Mouse (Mus musculus) ES-Bruce4 (cell line): ENCODE measurements around the gene Tnf. TPM values are rescaled to one million over a fixed set of nuclear protein-coding genes. Genes with fewer than 3 reads are reported as not detected.

Experiments used
- H3K27ac ChIP-seq: 2 replicates; pipeline ENCODE4 v1.5.1; 2012; ENCODE audit warnings: low read length, inconsistent platforms; ENCODE audit not compliant: insufficient read depth
- H3K27me3 ChIP-seq: 2 replicates; pipeline ENCODE4 v1.6.1; 2012; ENCODE audit warnings: mild to moderate bottlenecking, low read length, inconsistent platforms; ENCODE audit not compliant: control insufficient read depth, poor library complexity, insufficient read depth, severe bottlenecking
- H3K36me3 ChIP-seq: 2 replicates; pipeline ENCODE4 v1.6.1; 2012; ENCODE audit warnings: inconsistent platforms, mild to moderate bottlenecking, low read length, moderate library complexity; ENCODE audit not compliant: control insufficient read depth, poor library complexity, insufficient read depth, severe bottlenecking
- H3K4me1 ChIP-seq: one replicate; pipeline ENCODE4 v1.8.1; 2011; ENCODE audit warnings: low read length; ENCODE audit not compliant: control insufficient read depth, insufficient read depth
- H3K4me3 ChIP-seq: 2 replicates; pipeline ENCODE4 v1.5.1; 2011; ENCODE audit warnings: low read depth, mild to moderate bottlenecking, low read length
- H3K9ac ChIP-seq: 2 replicates; pipeline ENCODE4 v1.6.1; 2012; ENCODE audit warnings: low read depth, mild to moderate bottlenecking, inconsistent platforms; ENCODE audit not compliant: poor library complexity, severe bottlenecking
- H3K9me3 ChIP-seq: replicated peaks from 2 replicates; pipeline ENCODE4 v1.6.1; 2012; ENCODE audit warnings: mild to moderate bottlenecking, low read length, inconsistent platforms; ENCODE audit not compliant: control insufficient read depth, poor library complexity, insufficient read depth, severe bottlenecking
- CTCF ChIP-seq: IDR thresholded peaks from one replicate; pipeline ENCODE4 v1.8.1; 2011; ENCODE audit warnings: low read depth, low read length
- EP300 ChIP-seq: IDR thresholded peaks from 2 replicates; pipeline ENCODE4 v1.6.1; 2011; ENCODE audit warnings: low read depth, low read length; ENCODE audit not compliant: insufficient read depth
- POLR2A ChIP-seq: IDR thresholded peaks from one replicate; pipeline ENCODE4 v1.8.1; 2011; ENCODE audit warnings: low read length; ENCODE audit not compliant: insufficient read depth
- polyA plus RNA-seq: library from polyadenylated mRNA; stranded (reverse); fragments of >200 nt; gene quantifications from 2 replicates; pipeline ENCODE4 v1.2.4, GENCODE M21; 2011; ENCODE audit warnings: low read depth; ENCODE audit not compliant: missing spikeins, insufficient read depth, insufficient read length

The Tnf gene
- polyA plus RNA-seq, 1 experiment, result not detected

GRCm38 (mm10) chr17:35247144-35247543 lies 45.3 kb upstream of the Tnf start:
- no peak overlapping the region for H3K9ac ChIP-seq
- TF ChIP-seq POLR2A, result no peak
- TF ChIP-seq EP300, result no peak
- no peak for TF ChIP-seq CTCF
- no peak overlapping the region for H3K4me3 ChIP-seq

DNA sequence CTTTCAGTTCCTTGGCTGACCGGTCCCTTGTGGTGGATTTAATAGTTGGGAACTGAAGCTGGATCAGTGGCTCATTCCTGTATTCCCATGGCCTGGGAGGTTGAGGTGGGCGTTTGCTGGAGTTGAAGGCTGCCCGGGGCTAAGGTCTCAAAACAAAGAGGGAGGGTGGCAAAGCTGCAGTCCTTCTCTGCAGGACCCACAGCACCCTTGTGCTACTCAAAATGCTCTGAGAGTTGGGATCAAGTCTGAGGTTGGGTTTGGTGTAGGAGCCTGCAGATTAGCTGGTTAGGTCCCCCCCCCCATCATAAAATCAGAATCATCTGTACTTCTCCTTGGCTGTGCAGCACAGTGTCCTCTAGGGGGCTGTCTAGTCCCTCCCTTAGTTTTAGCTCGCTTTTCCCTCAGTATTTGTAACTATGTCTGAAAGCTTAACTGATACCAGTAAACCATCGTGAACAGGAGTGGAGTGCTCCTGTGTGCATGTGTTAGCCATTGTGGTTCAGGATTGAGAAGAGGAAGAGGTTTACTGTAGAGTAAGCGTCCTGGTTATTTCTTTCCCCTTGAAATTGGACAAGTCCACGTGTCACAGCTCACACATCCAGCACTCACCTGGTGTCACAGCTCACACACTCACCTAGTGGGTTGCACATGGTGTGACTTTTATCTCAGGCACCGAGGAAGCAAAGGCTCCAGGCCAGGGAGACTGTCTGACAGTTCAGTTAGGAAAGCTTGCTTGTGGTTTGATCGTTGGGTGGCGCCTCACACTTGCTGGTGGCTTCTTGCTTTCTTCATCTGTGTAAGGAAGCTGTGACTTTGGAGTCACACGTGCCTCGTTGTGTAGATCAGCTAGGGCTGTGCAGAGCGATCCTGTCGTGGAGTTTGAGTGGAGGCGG lies 44.2 kb upstream of the Tnf start:
- Histone ChIP-seq H3K27me3 (no peaks in the 10 kb centered on the region), H3K4me3 (no peak overlapping the region), H3K9me3 (no peaks in the 10 kb centered on the region), H3K27ac (no peak overlapping the region), H3K36me3 (peaks cover 79% of the 10 kb centered on the region), H3K9ac (no peak overlapping the region), H3K4me1 (peaks cover 2% of the 10 kb centered on the region)
- no peak for TF ChIP-seq EP300
- no peak for TF ChIP-seq POLR2A
- no peak for TF ChIP-seq CTCF

More at GRCm38 (mm10) chr17:35247144-35247543, 45.3 kb upstream of the Tnf start:
- no peaks in the 10 kb centered on the region for H3K27me3 ChIP-seq
- no peak overlapping the region for H3K27ac ChIP-seq
- peaks cover 2% of the 10 kb centered on the region for H3K4me1 ChIP-seq
- no peaks in the 10 kb centered on the region for H3K9me3 ChIP-seq
- H3K36me3 ChIP-seq, result peaks cover 89% of the 10 kb centered on the region

GRCm38 (mm10) chr17:35244999-35245398 lies 43.2 kb upstream of the Tnf start:
- H3K9me3 ChIP-seq, result no peaks in the 10 kb centered on the region
- no peak overlapping the region for H3K27ac ChIP-seq
- no peaks in the 10 kb centered on the region for H3K27me3 ChIP-seq
- peaks cover 2% of the 10 kb centered on the region for H3K4me1 ChIP-seq
- no peak overlapping the region for H3K4me3 ChIP-seq
- TF ChIP-seq EP300 (no peak), POLR2A (no peak), CTCF (no peak)
- H3K9ac ChIP-seq, result no peak overlapping the region
- H3K36me3 ChIP-seq, result peaks cover 71% of the 10 kb centered on the region

- peaks cover 2% of the 10 kb centered on the region for H3K4me1 ChIP-seq
- TF ChIP-seq EP300 (no peak), CTCF (no peak), POLR2A (no peak)
- H3K36me3 ChIP-seq, result peaks cover 52% of the 10 kb centered on the region
- H3K4me3 ChIP-seq, result peak overlapping the region; percentile 99
- H3K9ac ChIP-seq, result peak overlapping the region; percentile 95
- no peaks in the 10 kb centered on the region for H3K27me3 ChIP-seq
- H3K9me3 ChIP-seq, result no peaks in the 10 kb centered on the region
- 0 out of 2 replicates have a peak overlapping the region, but pooled peaks have one; percentile 9 for H3K27ac ChIP-seq
Observed at GRCm38 (mm10) chr17:35243086-35243485, 41.3 kb upstream of the Tnf start.

DNA sequence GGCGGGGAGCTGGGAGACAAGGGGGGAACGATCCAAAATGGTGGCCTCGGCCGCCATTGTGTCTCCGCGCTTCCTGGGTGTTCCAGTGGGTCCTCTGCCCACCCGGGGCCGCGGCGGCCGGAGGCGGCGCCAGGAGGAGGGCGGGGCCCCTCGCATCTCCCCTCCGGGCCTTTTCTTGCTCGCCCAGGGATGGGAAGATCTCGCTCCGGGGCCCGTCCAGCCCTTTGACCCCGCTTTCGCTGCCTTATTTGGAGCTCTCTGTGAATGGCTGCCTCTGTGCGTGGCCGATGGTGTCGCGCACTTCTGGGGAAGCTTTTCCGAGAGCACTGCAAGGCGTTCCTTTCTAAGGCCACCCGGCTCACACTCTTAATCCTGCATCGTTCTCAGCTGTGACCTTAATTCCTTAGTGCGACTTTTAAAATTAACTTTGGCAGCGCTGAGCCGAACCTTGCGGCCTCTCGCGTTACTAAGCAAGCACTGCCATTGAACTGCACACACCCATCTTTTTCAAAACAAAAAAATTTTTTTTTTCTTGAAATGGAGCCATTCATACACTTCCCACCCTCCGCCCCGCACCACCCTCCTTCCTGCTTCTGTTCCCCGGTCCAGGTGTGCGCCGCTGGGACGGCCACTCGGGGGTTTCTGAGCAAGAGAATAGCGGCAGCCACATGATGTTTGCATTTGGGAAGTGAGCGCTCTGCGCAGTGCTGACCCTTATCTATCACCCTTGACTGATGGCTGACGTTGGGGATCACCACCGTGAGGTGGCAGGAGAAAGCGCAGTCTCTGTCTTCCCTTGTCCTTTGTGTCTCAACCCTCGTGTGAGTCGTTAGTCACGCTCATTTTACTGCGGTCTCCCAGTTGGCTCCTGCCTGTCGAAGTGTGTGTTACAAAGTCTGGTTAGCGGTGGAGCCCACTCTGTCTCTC lies 40.5 kb upstream of the Tnf start:
- peak overlapping the region; percentile 48 for H3K27ac ChIP-seq
- peak overlapping the region; percentile 99 for H3K4me3 ChIP-seq
- no peaks in the 10 kb centered on the region for H3K27me3 ChIP-seq
- peaks cover 44% of the 10 kb centered on the region for H3K36me3 ChIP-seq
- H3K9ac ChIP-seq, result peak overlapping the region; percentile 95
- TF ChIP-seq POLR2A (no peak), CTCF (no peak), EP300 (no peak)
- peaks cover 2% of the 10 kb centered on the region for H3K4me1 ChIP-seq
- H3K9me3 ChIP-seq, result no peaks in the 10 kb centered on the region
